Mouse (Mus musculus): Measurements from ENCODE around the gene 6030468B19Rik. TPM values are rescaled to one million over a fixed set of nuclear protein-coding genes. Genes with fewer than 3 reads are reported as not detected.

The 6030468B19Rik gene
- total RNA-seq, 2 experiments from 2014 or later, result not detected

DNA sequence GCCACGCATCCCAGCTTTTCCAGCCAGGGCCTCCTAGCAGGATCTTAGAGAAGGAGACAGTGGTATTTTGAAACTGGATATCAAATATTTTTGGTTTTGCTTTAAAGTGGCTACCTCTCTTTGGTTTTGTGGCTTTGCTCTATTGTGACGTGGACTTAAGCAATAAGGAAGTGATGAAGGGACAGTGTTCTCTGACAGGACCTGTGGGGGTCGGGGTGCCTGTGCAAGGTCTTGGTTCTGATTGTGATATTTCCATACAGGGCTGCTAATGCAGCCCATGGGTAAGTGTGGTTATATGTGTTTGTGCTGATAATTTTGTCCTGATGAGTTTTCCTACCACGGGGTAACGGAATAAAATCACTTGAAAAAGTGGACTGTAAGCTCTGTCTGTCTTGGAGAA is 57.9 kb downstream of the 6030468B19Rik start:
- DNase-seq (ENCODE audit: low spot score in 2 of 2), result no peak

GRCm38 (mm10) chr11:117855975-117856374 is 58.5 kb downstream of the 6030468B19Rik start:
- no peak for DNase-seq (ENCODE audit: low spot score in 2 of 2)

Other genes starting within 250 kb of the 6030468B19Rik start
- 10 to 100 TPM; 53.3 to 54.9 TPM for gene Tnrc6c, start 143.4 kb upstream of the 6030468B19Rik start, total RNA-seq (2021)
- gene Tmc8, start 15.6 kb upstream of the 6030468B19Rik start, total RNA-seq (2021), result 1 to 10 TPM in 1 of 2 experiments, under 1 TPM in 1; 0.40 to 1.1 TPM
- 1 to 10 TPM; 7.0 to 7.3 TPM for gene Tmc6, start 15.5 kb upstream of the 6030468B19Rik start, total RNA-seq (2021)
- 1 to 10 TPM in 1 of 2 experiments, under 1 TPM in 1; 0.86 to 2.6 TPM for gene Gm20708, start 12.0 kb downstream of the 6030468B19Rik start, total RNA-seq (2021)
- 10 to 100 TPM in 1 of 2 experiments, 1 to 10 TPM in 1; 9.3 to 15.8 TPM for gene Syngr2, start 12.0 kb downstream of the 6030468B19Rik start, total RNA-seq (2021)
- gene Afmid, start 28.3 kb downstream of the 6030468B19Rik start, total RNA-seq (2021), result 1 to 10 TPM; 4.1 to 6.3 TPM
- under 1 TPM; 0.84 to 0.98 TPM for gene Tk1, start 28.4 kb downstream of the 6030468B19Rik start, total RNA-seq (2021)
- gene Birc5, start 51.6 kb downstream of the 6030468B19Rik start, total RNA-seq (2021), result under 1 TPM; 0.65 to 0.87 TPM
- gene Tmem235, start 63.1 kb downstream of the 6030468B19Rik start, total RNA-seq (2021), result not detected
- 1 to 10 TPM; 2.8 to 5.0 TPM for gene Tha1, start 75.8 kb downstream of the 6030468B19Rik start, total RNA-seq (2021)
- gene Socs3, start 172.4 kb downstream of the 6030468B19Rik start, total RNA-seq (2021), result 1 to 10 TPM; 4.5 to 4.9 TPM
- gene Pgs1, start 188.6 kb downstream of the 6030468B19Rik start, total RNA-seq (2021), result 10 to 100 TPM; 87.1 to 89.0 TPM

All from left cerebral cortex, adult 18-20 months (tissue).